Mouse (Mus musculus) E14TG2a.4 (cell line): Measurements from ENCODE around the gene Bri3.

ENCODE experiments used
- H3K27me3 ChIP-seq: 2 replicates; pipeline ENCODE4 v1.6.1; 2014; ENCODE audit warnings: low read length, control low read depth; ENCODE audit not compliant: insufficient read depth
- H3K36me3 ChIP-seq: 2 replicates; pipeline ENCODE4 v1.6.1; 2014; ENCODE audit warnings: low read length, control low read depth; ENCODE audit not compliant: insufficient read depth
- H3K4me1 ChIP-seq: replicated peaks from 2 replicates; pipeline ENCODE4 v1.6.1; 2014; ENCODE audit warnings: low read depth, low read length, control low read depth
- H3K4me3 ChIP-seq: replicated peaks from 2 replicates; pipeline ENCODE4 v1.5.1; 2014; ENCODE audit warnings: mild to moderate bottlenecking, low read length
- H3K9me3 ChIP-seq: 2 replicates; pipeline ENCODE4 v1.6.1; 2014; ENCODE audit warnings: low read length, control low read depth
- CTCF ChIP-seq: conservative IDR thresholded peaks from 2 replicates; pipeline ENCODE4 v1.5.1; 2014; ENCODE audit warnings: low read length
- NANOG ChIP-seq: IDR thresholded peaks from 2 replicates; pipeline ENCODE4 v1.6.1; 2014; ENCODE audit warnings: borderline replicate concordance, low read length, mixed read lengths
- POU5F1 ChIP-seq: IDR thresholded peaks from 2 replicates; pipeline ENCODE4 v1.6.1; 2014; ENCODE audit warnings: low read length, borderline replicate concordance

Gene Bri3

GRCm38 (mm10) chr5:144431481-144431880 lies 187.2 kb downstream of the Bri3 start:
- H3K4me3 ChIP-seq, result no peak overlapping the region
- TF ChIP-seq NANOG, result no peak
- TF ChIP-seq CTCF, result no peak
- no peaks in the 10 kb centered on the region for H3K27me3 ChIP-seq
- H3K4me1 ChIP-seq, result no peaks in the 10 kb centered on the region
- no peaks in the 10 kb centered on the region for H3K36me3 ChIP-seq
- no peaks in the 10 kb centered on the region; the same call in 1 of the 2 replicates for H3K9me3 ChIP-seq

GRCm38 (mm10) chr5:144439286-144440040 lies 195.2 kb downstream of the Bri3 start:
- H3K27me3 ChIP-seq, result no peaks in the 10 kb centered on the region
- H3K4me3 ChIP-seq, result no peak overlapping the region
- peaks cover 11% of the 10 kb centered on the region for H3K4me1 ChIP-seq
- H3K9me3 ChIP-seq, result peaks cover 4% of the 10 kb centered on the region; the same call in 1 of the 2 replicates
- no peak for TF ChIP-seq POU5F1
- no peak for TF ChIP-seq CTCF
- no peak for TF ChIP-seq NANOG
- no peaks in the 10 kb centered on the region for H3K36me3 ChIP-seq

- Histone ChIP-seq H3K4me3 (no peak overlapping the region), H3K27me3 (no peaks in the 10 kb centered on the region), H3K4me1 (peaks cover 16% of the 10 kb centered on the region), H3K36me3 (no peaks in the 10 kb centered on the region), H3K9me3 (peaks cover 6% of the 10 kb centered on the region; the same call in 1 of the 2 replicates)
- no peak for TF ChIP-seq POU5F1
- TF ChIP-seq NANOG, result no peak
- TF ChIP-seq CTCF, result no peak
These were observed 197.6 kb downstream of the Bri3 start for GRCm38 (mm10) chr5:144441831-144442271.

- Histone ChIP-seq H3K27me3 (no peaks in the 10 kb centered on the region), H3K9me3 (peaks cover 11% of the 10 kb centered on the region; the same call in 1 of the 2 replicates), H3K4me1 (peaks cover 24% of the 10 kb centered on the region), H3K36me3 (no peaks in the 10 kb centered on the region), H3K4me3 (no peak overlapping the region)
- peak; percentile 14; the same call in 1 of the 2 replicates for TF ChIP-seq CTCF
- TF ChIP-seq NANOG, result no peak
- no peak for TF ChIP-seq POU5F1
These were observed 202.4 kb downstream of the Bri3 start for GRCm38 (mm10) chr5:144446475-144447225.

GRCm38 (mm10) chr5:144447226-144447616 lies 203.0 kb downstream of the Bri3 start:
- no peak overlapping the region for H3K4me3 ChIP-seq
- TF ChIP-seq NANOG, result no peak
- TF ChIP-seq CTCF, result no peak
- TF ChIP-seq POU5F1, result no peak
- H3K27me3 ChIP-seq, result no peaks in the 10 kb centered on the region
- no peaks in the 10 kb centered on the region for H3K36me3 ChIP-seq
- H3K4me1 ChIP-seq, result peaks cover 20% of the 10 kb centered on the region
- H3K9me3 ChIP-seq, result peaks cover 14% of the 10 kb centered on the region; the same call in 1 of the 2 replicates

GRCm38 (mm10) chr5:144447975-144448374 lies 203.7 kb downstream of the Bri3 start:
- H3K4me1 ChIP-seq, result peaks cover 24% of the 10 kb centered on the region
- H3K9me3 ChIP-seq, result peaks cover 14% of the 10 kb centered on the region; the same call in 1 of the 2 replicates
- TF ChIP-seq NANOG, result no peak
- no peak for TF ChIP-seq POU5F1
- TF ChIP-seq CTCF, result no peak
- no peak overlapping the region for H3K4me3 ChIP-seq
- H3K36me3 ChIP-seq, result no peaks in the 10 kb centered on the region
- no peaks in the 10 kb centered on the region for H3K27me3 ChIP-seq

- peak overlapping the region; percentile 60 for H3K4me3 ChIP-seq
- H3K4me1 ChIP-seq, result peaks cover 56% of the 10 kb centered on the region
- 0 out of 2 replicates have a peak, but pooled peaks cover 9% of the 10 kb centered on the region for H3K9me3 ChIP-seq
- no peaks in the 10 kb centered on the region for H3K36me3 ChIP-seq
- H3K27me3 ChIP-seq, result no peaks in the 10 kb centered on the region
- peak; percentile 8; the same call in 1 of the 2 replicates for TF ChIP-seq NANOG
- TF ChIP-seq CTCF, result no peak
- no peak for TF ChIP-seq POU5F1
These were observed 208.7 kb downstream of the Bri3 start for GRCm38 (mm10) chr5:144452776-144453455.

- peak overlapping the region; percentile 53 for H3K4me3 ChIP-seq
- no peaks in the 10 kb centered on the region for H3K36me3 ChIP-seq
- peaks cover 6% of the 10 kb centered on the region for H3K9me3 ChIP-seq
- TF ChIP-seq CTCF, result no peak
- no peak for TF ChIP-seq NANOG
- no peak for TF ChIP-seq POU5F1
- H3K27me3 ChIP-seq, result no peaks in the 10 kb centered on the region
- peaks cover 63% of the 10 kb centered on the region for H3K4me1 ChIP-seq
These were observed 213.5 kb downstream of the Bri3 start for GRCm38 (mm10) chr5:144457623-144458287.
